Mouse (Mus musculus) CH12.LX (cell line): ENCODE measurements around the gene Apbb1ip. TPM values are rescaled to one million over a fixed set of nuclear protein-coding genes. Genes with fewer than 3 reads are reported as not detected.

ENCODE experiments used
- DNase-seq: peaks from one replicate; pipeline ENCODE4 v3.0.0-alpha.2; 2013; ENCODE audit errors: extremely low read depth
- H3K27ac ChIP-seq: 2 replicates; pipeline ENCODE4 v1.5.1; 2012; ENCODE audit warnings: low read depth, mild to moderate bottlenecking, control low read depth, moderate library complexity; ENCODE audit not compliant: insufficient read depth
- H3K27me3 ChIP-seq: replicated peaks from 2 replicates; pipeline ENCODE3; 2012; ENCODE audit warnings: inconsistent platforms
- H3K36me3 ChIP-seq, 2 experiments: replicated peaks in 1 of 2; 2 replicates each; pipeline versions ENCODE3 to v1.6.1; 2012; ENCODE audit warnings: inconsistent platforms in 1 of 2, low read length in 1 of 2, mild to moderate bottlenecking in 1 of 2, mixed read lengths in 1 of 2, moderate library complexity in 1 of 2; ENCODE audit not compliant: control insufficient read depth in 1 of 2, insufficient read depth in 1 of 2
- H3K4me1 ChIP-seq, 2 experiments: 2 replicates each; pipeline ENCODE4 v1.6.1; 2012; ENCODE audit warnings: inconsistent platforms in 1 of 2, moderate library complexity in 1 of 2; ENCODE audit not compliant: insufficient read depth in 2 of 2, control insufficient read depth in 1 of 2
- H3K4me2 ChIP-seq: 2 replicates; pipeline ENCODE4 v1.6.1; 2012; ENCODE audit warnings: low read depth, mild to moderate bottlenecking, control low read depth; ENCODE audit not compliant: poor library complexity, insufficient read depth, severe bottlenecking
- H3K4me3 ChIP-seq, 3 experiments: fragments of 150-350 bp in 1 of 3; sonication (generic) in 1 of 3; replicated peaks in 1 of 3; 2 replicates each; pipeline versions ENCODE3 to v1.5.1; 2011 to 2012; ENCODE audit warnings: low read depth in 2 of 3, low read length in 2 of 3, mild to moderate bottlenecking in 2 of 3, moderate library complexity in 2 of 3, control low read depth in 1 of 3, improper control_type of control experiment in 1 of 3, inconsistent platforms in 1 of 3, mixed read lengths in 1 of 3; ENCODE audit not compliant: poor library complexity in 1 of 3
- H3K79me2 ChIP-seq: replicated peaks from 2 replicates; pipeline ENCODE4 v1.6.1; 2012; ENCODE audit warnings: mild to moderate bottlenecking, moderate library complexity; ENCODE audit not compliant: control insufficient read depth, poor library complexity, insufficient read depth, severe bottlenecking; ENCODE audit errors: extremely low read depth
- H3K9ac ChIP-seq: 2 replicates; pipeline ENCODE4 v1.6.1; 2012; ENCODE audit warnings: low read depth, mild to moderate bottlenecking, control low read depth, moderate library complexity; ENCODE audit not compliant: insufficient read depth
- H3K9me3 ChIP-seq: replicated peaks from 2 replicates; pipeline ENCODE3; 2012; ENCODE audit warnings: low read length, inconsistent platforms, mixed read lengths
- BHLHE40 ChIP-seq: IDR thresholded peaks from 2 replicates; pipeline ENCODE4 v1.6.1; 2011; ENCODE audit warnings: mild to moderate bottlenecking, low read depth, low read length, improper control_type of control experiment
- CHD1 ChIP-seq: IDR thresholded peaks from 2 replicates; pipeline ENCODE4 v1.6.1; 2012; ENCODE audit warnings: low read depth, low read length, improper control_type of control experiment, inconsistent platforms
- CHD2 ChIP-seq: IDR thresholded peaks from 2 replicates; pipeline ENCODE4 v1.6.1; 2011; ENCODE audit warnings: low read length, improper control_type of control experiment
- CTCF ChIP-seq, 2 experiments: IDR thresholded peaks in 1 of 2; conservative IDR thresholded peaks in 1 of 2; 2 replicates each; pipeline ENCODE4 v1.5.1; 2011 to 2012; ENCODE audit warnings: low read depth in 2 of 2, low read length in 2 of 2, improper control_type of control experiment in 1 of 2, inconsistent platforms in 1 of 2, mild to moderate bottlenecking in 1 of 2, moderate library complexity in 1 of 2
- E2F4 ChIP-seq: IDR thresholded peaks from 2 replicates; pipeline ENCODE4 v1.6.1; 2011; ENCODE audit warnings: low read depth, low read length, improper control_type of control experiment; ENCODE audit not compliant: insufficient replicate concordance
- ELF1 ChIP-seq: IDR thresholded peaks from 2 replicates; pipeline ENCODE4 v1.6.1; 2014; ENCODE audit warnings: low read depth, mild to moderate bottlenecking, inconsistent platforms, low read length, improper control_type of control experiment
- EP300 ChIP-seq: IDR thresholded peaks from 2 replicates; pipeline ENCODE4 v1.6.1; 2011; ENCODE audit warnings: low read length, improper control_type of control experiment
- ETS1 ChIP-seq: conservative IDR thresholded peaks from 2 replicates; pipeline ENCODE4 v1.6.1; 2012; ENCODE audit warnings: low read depth, mild to moderate bottlenecking, inconsistent platforms, low read length, improper control_type of control experiment, moderate library complexity
- GABPA ChIP-seq: IDR thresholded peaks from 2 replicates; pipeline ENCODE4 v1.6.1; 2012; ENCODE audit warnings: low read depth, low read length, improper control_type of control experiment, inconsistent platforms; ENCODE audit not compliant: insufficient replicate concordance
- HCFC1 ChIP-seq: IDR thresholded peaks from 2 replicates; pipeline ENCODE4 v1.6.1; 2012; ENCODE audit warnings: low read depth, mild to moderate bottlenecking, inconsistent platforms, low read length, improper control_type of control experiment
- IRF4 ChIP-seq: IDR thresholded peaks from 2 replicates; pipeline ENCODE4 v1.6.1; 2014; ENCODE audit warnings: low read depth, mild to moderate bottlenecking, inconsistent platforms, low read length, improper control_type of control experiment
- JUN ChIP-seq: IDR thresholded peaks from 2 replicates; pipeline ENCODE4 v1.6.1; 2011; ENCODE audit warnings: low read depth, mild to moderate bottlenecking, low read length, improper control_type of control experiment, moderate library complexity; ENCODE audit not compliant: insufficient read depth
- JUND ChIP-seq: conservative IDR thresholded peaks from 2 replicates; pipeline ENCODE4 v1.6.1; 2011; ENCODE audit warnings: low read depth, low read length, improper control_type of control experiment
- KAT2A ChIP-seq: IDR thresholded peaks from 2 replicates; pipeline ENCODE4 v1.6.1; 2012; ENCODE audit warnings: low read length, improper control_type of control experiment, inconsistent platforms; ENCODE audit not compliant: insufficient replicate concordance
- MAFK ChIP-seq: IDR thresholded peaks from 2 replicates; pipeline ENCODE4 v1.6.1; 2011; ENCODE audit warnings: low read length, improper control_type of control experiment; ENCODE audit not compliant: insufficient replicate concordance
- MAX ChIP-seq: IDR thresholded peaks from 2 replicates; pipeline ENCODE4 v1.6.1; 2011; ENCODE audit warnings: low read length, improper control_type of control experiment
- MEF2A ChIP-seq: IDR thresholded peaks from 2 replicates; pipeline ENCODE4 v1.6.1; 2014; ENCODE audit warnings: low read depth, mild to moderate bottlenecking, inconsistent platforms, low read length, improper control_type of control experiment, borderline replicate concordance
- MXI1 ChIP-seq: IDR thresholded peaks from 2 replicates; pipeline ENCODE4 v1.6.1; 2011; ENCODE audit warnings: mild to moderate bottlenecking, low read depth, low read length, improper control_type of control experiment
- MYC ChIP-seq: IDR thresholded peaks from 2 replicates; pipeline ENCODE4 v1.6.1; 2011; ENCODE audit warnings: low read depth, mild to moderate bottlenecking, improper control_type of control experiment, low read length
- NELFE ChIP-seq: IDR thresholded peaks from 2 replicates; pipeline ENCODE4 v1.6.1; 2011; ENCODE audit warnings: low read depth, low read length, improper control_type of control experiment
- NRF1 ChIP-seq: IDR thresholded peaks from 2 replicates; pipeline ENCODE4 v1.6.1; 2014; ENCODE audit warnings: low read depth, mild to moderate bottlenecking, inconsistent platforms, low read length, improper control_type of control experiment, moderate library complexity
- PAX5 ChIP-seq: IDR thresholded peaks from 2 replicates; pipeline ENCODE4 v1.6.1; 2012; ENCODE audit warnings: low read length, inconsistent platforms, mixed read lengths
- POLR2A ChIP-seq: IDR thresholded peaks from 2 replicates; pipeline ENCODE4 v1.6.1; 2011; ENCODE audit warnings: low read depth, mild to moderate bottlenecking, improper control_type of control experiment, low read length
- POLR2AphosphoS2 ChIP-seq: IDR thresholded peaks from 2 replicates; pipeline ENCODE4 v1.6.1; 2011; ENCODE audit warnings: low read depth, low read length, improper control_type of control experiment
- RAD21 ChIP-seq: IDR thresholded peaks from 2 replicates; pipeline ENCODE4 v1.6.1; 2011; ENCODE audit warnings: low read depth, mild to moderate bottlenecking, low read length, improper control_type of control experiment, moderate library complexity
- RCOR1 ChIP-seq: conservative IDR thresholded peaks from 2 replicates; pipeline ENCODE4 v1.6.1; 2012; ENCODE audit warnings: low read depth, mild to moderate bottlenecking, inconsistent platforms, low read length, improper control_type of control experiment
- SIN3A ChIP-seq: IDR thresholded peaks from 2 replicates; pipeline ENCODE4 v1.6.1; 2012; ENCODE audit warnings: low read length, improper control_type of control experiment, inconsistent platforms
- SMC3 ChIP-seq: IDR thresholded peaks from 2 replicates; pipeline ENCODE4 v1.6.1; 2011; ENCODE audit warnings: low read depth, low read length, improper control_type of control experiment
- TBP ChIP-seq: conservative IDR thresholded peaks from 2 replicates; pipeline ENCODE4 v1.6.1; 2011; ENCODE audit warnings: low read depth, low read length, improper control_type of control experiment
- TCF12 ChIP-seq: IDR thresholded peaks from 2 replicates; pipeline ENCODE4 v1.6.1; 2014; ENCODE audit warnings: low read depth, mild to moderate bottlenecking, inconsistent platforms, low read length, improper control_type of control experiment
- UBTF ChIP-seq: IDR thresholded peaks from 2 replicates; pipeline ENCODE4 v1.6.1; 2012; ENCODE audit warnings: low read depth, mild to moderate bottlenecking, inconsistent platforms, low read length, improper control_type of control experiment, moderate library complexity
- USF1 ChIP-seq: IDR thresholded peaks from 2 replicates; pipeline ENCODE4 v1.6.1; 2014; ENCODE audit warnings: low read depth, mild to moderate bottlenecking, inconsistent platforms, low read length, improper control_type of control experiment
- USF2 ChIP-seq: conservative IDR thresholded peaks from 2 replicates; pipeline ENCODE4 v1.6.1; 2011; ENCODE audit warnings: low read depth, low read length, improper control_type of control experiment
- ZC3H11A ChIP-seq: IDR thresholded peaks from 2 replicates; pipeline ENCODE4 v1.6.1; 2012; ENCODE audit warnings: low read depth, mild to moderate bottlenecking, inconsistent platforms, low read length, improper control_type of control experiment
- ZKSCAN1 ChIP-seq: IDR thresholded peaks from 2 replicates; pipeline ENCODE4 v1.6.1; 2012; ENCODE audit warnings: low read depth, inconsistent platforms, low read length, improper control_type of control experiment, borderline replicate concordance
- ZMIZ1 ChIP-seq: IDR thresholded peaks from 2 replicates; pipeline ENCODE4 v1.6.1; 2012; ENCODE audit warnings: low read depth, mild to moderate bottlenecking, inconsistent platforms, low read length, improper control_type of control experiment
- ZNF384 ChIP-seq: IDR thresholded peaks from 2 replicates; pipeline ENCODE4 v1.6.1; 2012; ENCODE audit warnings: low read depth, low read length, improper control_type of control experiment, inconsistent platforms
- dilution Hi-C: fragments of 300-500 bp; cut with MboI; formaldehyde crosslinking; loops from 2 replicates; pipeline ENCODE4 v1.14.3; 2020; ENCODE audit warnings: low sequenced_read_pairs; ENCODE audit not compliant: extremely low pct_unique_long_range_greater_than_20kb, extremely low pct_ligation_motif_present
- in situ Hi-C: fragments of 300-500 bp; cut with MboI; formaldehyde crosslinking; loops from 3 replicates; pipeline ENCODE4 v1.14.3; 2019; ENCODE audit warnings: low sequenced_read_pairs, low pct_ligation_motif_present, low pct_unique_long_range_greater_than_20kb, mixed read lengths
- polyA plus RNA-seq: library from polyadenylated mRNA; unstranded; fragments of >175 nt; gene quantifications from 2 replicates; pipeline ENCODE4 v1.2.1, GENCODE M21; 2012; ENCODE audit warnings: low read depth; ENCODE audit not compliant: insufficient read length
- total RNA-seq, 2 experiments: library from RNA; depleted of rRNA; stranded (reverse); fragments of 300-350 nt in 1 of 2; fragments of >200 nt in 1 of 2; gene quantifications; 2 replicates each; pipeline ENCODE4 v1.2.3; 2012 to 2014

The Apbb1ip gene
- total and polyA plus RNA-seq, 3 experiments: 3.5 to 59.9 (median 4.0) TPM

GRCm38 (mm10) chr2:22895282-22896273, 121.7 kb downstream of the Apbb1ip start, which contains the start of gene Pdss1:
Gene Pdss1, plus strand, starts transcription at chr2:22895522.
- peak within 1 kb of the TSS; percentile 94 to 99 (median 97) for H3K4me3 ChIP-seq
- DNase-seq: peak; percentile 95
- H3K4me1 ChIP-seq: peaks cover 0 to 24% of the 10 kb centered on the region in 2 experiments; a peak in 2 of 4 replicates
- peak within 1 kb of the TSS; percentile 88 for H3K9ac ChIP-seq
- peaks cover 2 to 18% of the 10 kb centered on the region in 2 experiments for H3K36me3 ChIP-seq
- peaks cover 22% of the 10 kb centered on the region for H3K79me2 ChIP-seq
- no peaks in the 10 kb centered on the region for H3K9me3 ChIP-seq
- in situ Hi-C loops: no loop called here
- peak within 1 kb of the TSS; percentile 25; the same call in 1 of the 2 replicates for H3K27ac ChIP-seq
- no peaks in the 10 kb centered on the region for H3K27me3 ChIP-seq
- peak within 1 kb of the TSS; percentile 77 for H3K4me2 ChIP-seq
- dilution Hi-C loops: no loop called here
- peak; percentile 95 for TF ChIP-seq POLR2A
- TF ChIP-seq UBTF: peak; percentile 93
- peak; percentile 59 for TF ChIP-seq IRF4
- peak; percentile 5; the same call in 1 of the 2 replicates for TF ChIP-seq NRF1
- peak; percentile 10; the same call in 1 of the 2 replicates for TF ChIP-seq SMC3
- TF ChIP-seq USF1: no peak
- peak; percentile 94 for TF ChIP-seq MXI1
- TF ChIP-seq MAX: peak; percentile 77
- TF ChIP-seq NELFE: peak; percentile 92
- TF ChIP-seq TBP: peak; percentile 96
- no peak for TF ChIP-seq CHD1
- TF ChIP-seq RAD21: no peak
- TF ChIP-seq RCOR1: no peak
- TF ChIP-seq ELF1: peak; percentile 88
- no peak for TF ChIP-seq USF2
- no peak for TF ChIP-seq ZC3H11A
- no peak for TF ChIP-seq ETS1
- 0 out of 2 replicates have a peak, but pooled peaks have one; percentile 33 for TF ChIP-seq JUND
- peak; percentile 91 for TF ChIP-seq BHLHE40
- TF ChIP-seq CTCF (conservative IDR thresholded peaks at IDR 0.05 in 1 of 2, IDR thresholded peaks at IDR 0.05 in 1 of 2; ENCODE audit: low read depth in 2 of 2, low read length in 2 of 2): no peak
- no peak for TF ChIP-seq ZNF384
- no peak for TF ChIP-seq JUN
- TF ChIP-seq KAT2A: peak; percentile 83; the same call in 1 of the 2 replicates
- peak; percentile 97 for TF ChIP-seq SIN3A
- TF ChIP-seq CHD2: peak; percentile 71
- peak; percentile 83 for TF ChIP-seq MYC
- no peak for TF ChIP-seq EP300
- TF ChIP-seq GABPA: no peak; the same call in 1 of the 2 replicates
- peak; percentile 81 for TF ChIP-seq TCF12
- peak; percentile 87 for TF ChIP-seq ZMIZ1
- peak; percentile 57; the same call in 1 of the 2 replicates for TF ChIP-seq MEF2A
- TF ChIP-seq ZKSCAN1: no peak
- TF ChIP-seq HCFC1: peak; percentile 91
- no peak for TF ChIP-seq MAFK
- TF ChIP-seq POLR2AphosphoS2: peak; percentile 61; the same call in 1 of the 2 replicates
- no peak; the same call in 1 of the 2 replicates for TF ChIP-seq E2F4
- no peak for TF ChIP-seq PAX5
